Mouse (Mus musculus) neural tube, embryonic 14.5 days (tissue): ENCODE measurements around the gene Eef2. TPM values are rescaled to one million over a fixed set of nuclear protein-coding genes. Genes with fewer than 3 reads are reported as not detected.

Experiments
- ATAC-seq: fragments of 200-750 bp; cut with Nextera tagmentation; 2 replicates; pipeline ENCODE4 v1.8.0; 2017; ENCODE audit warnings: low read depth, mild to moderate bottlenecking, moderate TSS enrichment, moderate library complexity
- H3K27ac ChIP-seq: fragments of 300-500 bp; sonication (generic); 2 replicates; pipeline ENCODE4 v1.5.1; 2014; ENCODE audit warnings: low read depth, mild to moderate bottlenecking, control low read depth, low read length, moderate library complexity, mixed read lengths
- H3K27me3 ChIP-seq: fragments of 300-500 bp; sonication (generic); 2 replicates; pipeline ENCODE4 v1.6.1; 2014; ENCODE audit warnings: low read length; ENCODE audit not compliant: control insufficient read depth, insufficient read depth
- H3K36me3 ChIP-seq: fragments of 300-500 bp; sonication (generic); 2 replicates; pipeline ENCODE4 v1.6.1; 2014; ENCODE audit warnings: low read length, mixed read lengths; ENCODE audit not compliant: control insufficient read depth, insufficient read depth
- H3K4me1 ChIP-seq: fragments of 300-500 bp; sonication (generic); 2 replicates; pipeline ENCODE4 v1.6.1; 2014; ENCODE audit warnings: low read length; ENCODE audit not compliant: control insufficient read depth, insufficient read depth
- H3K4me2 ChIP-seq: fragments of 300-500 bp; sonication (generic); 2 replicates; pipeline ENCODE4 v1.6.1; 2014; ENCODE audit warnings: mild to moderate bottlenecking, low read depth, low read length, control low read depth
- H3K4me3 ChIP-seq: fragments of 300-500 bp; sonication (generic); 2 replicates; pipeline ENCODE4 v1.5.1; 2014; ENCODE audit warnings: low read depth, low read length, control low read depth, mixed read lengths
- H3K9ac ChIP-seq: fragments of 300-500 bp; sonication (generic); replicated peaks from 2 replicates; pipeline ENCODE4 v1.6.1; 2014; ENCODE audit warnings: low read depth, mild to moderate bottlenecking, control low read depth, low read length, mixed read lengths
- H3K9me3 ChIP-seq: fragments of 300-500 bp; sonication (generic); 2 replicates; pipeline ENCODE4 v1.6.1; 2016; ENCODE audit warnings: low read length; ENCODE audit not compliant: control insufficient read depth
- WGBS: fragments of 180-500 bp; shearing (Covaris S2); extraction: QIAGEN DNeasy Blood & Tissue Kit; methylation state at CpG from one replicate; pipeline ENCODE4 v1.1.7; 2014; 5-methylcytosine and 5-hydroxymethylcytosine counted together
- polyA plus RNA-seq: library from polyadenylated mRNA; unstranded; fragments of >200 nt; fragmentation: Nextera tagmentation; extraction: Ambion mirVana; gene quantifications from 2 replicates; pipeline ENCODE4 v1.2.1, GENCODE M21; 2014

The Eef2 gene
- polyA plus RNA-seq, 1 experiment from 2014 or later: 373 TPM

DNA sequence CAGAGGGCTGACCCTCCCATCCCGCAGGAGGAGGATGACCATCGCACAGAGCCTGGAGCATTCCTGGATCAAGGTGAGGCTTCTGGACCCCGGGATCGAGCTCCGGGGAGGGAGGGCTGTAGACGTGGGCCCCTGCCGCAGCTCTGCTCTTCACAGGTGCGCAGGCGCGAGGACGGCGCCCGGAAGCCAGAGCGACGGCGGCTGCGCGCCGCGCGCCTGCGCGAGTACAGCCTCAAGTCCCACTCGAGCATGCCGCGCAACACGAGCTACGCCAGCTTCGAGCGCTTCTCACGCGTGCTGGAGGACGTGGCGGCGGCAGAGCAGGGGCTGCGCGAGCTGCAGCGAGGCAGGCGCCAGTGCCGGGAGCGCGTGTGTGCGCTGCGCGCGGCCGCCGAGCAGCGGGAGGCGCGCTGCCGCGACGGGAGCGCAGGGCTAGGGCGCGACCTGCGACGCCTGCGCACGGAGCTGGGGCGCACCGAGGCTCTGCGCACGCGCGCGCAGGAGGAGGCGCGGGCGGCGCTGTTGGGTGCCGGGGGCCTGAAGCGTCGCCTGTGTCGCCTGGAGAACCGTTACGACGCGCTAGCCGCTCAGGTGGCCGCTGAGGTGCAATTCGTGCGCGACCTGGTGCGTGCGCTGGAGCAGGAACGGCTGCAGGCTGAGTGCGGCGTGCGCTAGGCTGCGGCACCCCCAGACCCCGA, 16.0 kb downstream of the Eef2 start:
- Histone ChIP-seq H3K27me3 (no peaks in the 10 kb centered on the region), H3K9me3 (no peaks in the 10 kb centered on the region), H3K27ac (peak overlapping the region; percentile 97), H3K9ac (peak overlapping the region; percentile 78), H3K36me3 (peaks cover 12% of the 10 kb centered on the region), H3K4me1 (peaks cover 5% of the 10 kb centered on the region), H3K4me3 (peak overlapping the region; percentile 56), H3K4me2 (peak overlapping the region; percentile 98)
- under 1% methylated on average over 92 of the region's 93 CpGs for WGBS
- peak; percentile 87 for ATAC-seq

GRCm38 (mm10) chr10:81192968-81193501, 16.6 kb downstream of the Eef2 start:
- ATAC-seq: no peak; the same call in none of the 2 replicates
- peak overlapping the region; percentile 78 for H3K9ac ChIP-seq
- peaks cover 10% of the 10 kb centered on the region for H3K36me3 ChIP-seq
- H3K4me3 ChIP-seq: peak overlapping the region; percentile 56
- H3K4me2 ChIP-seq: peak overlapping the region; percentile 98
- H3K4me1 ChIP-seq: peaks cover 5% of the 10 kb centered on the region
- no peaks in the 10 kb centered on the region for H3K9me3 ChIP-seq
- peak overlapping the region; percentile 97 for H3K27ac ChIP-seq
- H3K27me3 ChIP-seq: no peaks in the 10 kb centered on the region
- 5% methylated on average over 19 of the region's 19 CpGs for WGBS

GRCm38 (mm10) chr10:81193991-81194774, 17.8 kb downstream of the Eef2 start:
- Histone ChIP-seq H3K4me3 (no peak overlapping the region), H3K27ac (no peak overlapping the region), H3K36me3 (peaks cover 10% of the 10 kb centered on the region), H3K27me3 (no peaks in the 10 kb centered on the region), H3K9me3 (no peaks in the 10 kb centered on the region), H3K4me2 (no peak overlapping the region), H3K9ac (no peak overlapping the region), H3K4me1 (peaks cover 5% of the 10 kb centered on the region)
- 17% methylated on average over 37 of the region's 37 CpGs for WGBS
- no peak for ATAC-seq

DNA sequence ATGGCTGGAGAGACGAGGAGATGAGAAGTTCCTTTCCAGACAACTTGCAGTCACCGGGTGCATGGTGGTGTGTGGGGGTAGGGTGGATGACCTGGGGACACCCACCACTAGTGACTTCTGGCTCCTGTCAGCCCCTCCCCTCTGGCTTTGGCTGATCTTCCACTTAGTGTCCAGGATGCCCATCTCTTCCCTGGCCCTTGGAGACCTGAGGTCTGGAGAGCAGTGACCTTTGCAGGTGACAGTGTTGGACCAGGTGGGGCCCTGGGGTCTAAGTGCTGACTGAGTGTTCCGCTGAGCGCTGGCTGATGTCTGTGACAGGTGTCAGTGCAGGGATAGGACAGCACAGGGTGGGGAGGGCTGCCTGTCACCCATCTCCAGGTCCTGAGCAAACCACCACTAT, 18.9 kb downstream of the Eef2 start:
- H3K27me3 ChIP-seq: no peaks in the 10 kb centered on the region
- peaks cover 5% of the 10 kb centered on the region for H3K4me1 ChIP-seq
- no peak overlapping the region for H3K27ac ChIP-seq
- H3K9ac ChIP-seq: no peak overlapping the region
- H3K4me3 ChIP-seq: no peak overlapping the region
- H3K36me3 ChIP-seq: peaks cover 4% of the 10 kb centered on the region
- H3K9me3 ChIP-seq: no peaks in the 10 kb centered on the region
- 64% methylated on average over 4 of the region's 4 CpGs for WGBS
- no peak for ATAC-seq
- H3K4me2 ChIP-seq: no peak overlapping the region

GRCm38 (mm10) chr10:81196470-81197065, 20.1 kb downstream of the Eef2 start:
- ATAC-seq: no peak
- Histone ChIP-seq H3K36me3 (no peaks in the 10 kb centered on the region), H3K27me3 (no peaks in the 10 kb centered on the region), H3K4me2 (no peak overlapping the region), H3K27ac (no peak overlapping the region), H3K9ac (no peak overlapping the region), H3K9me3 (no peaks in the 10 kb centered on the region), H3K4me3 (no peak overlapping the region), H3K4me1 (peaks cover 5% of the 10 kb centered on the region)
- 70% methylated on average over 11 of the region's 11 CpGs for WGBS

- H3K4me3 ChIP-seq: no peak overlapping the region
- no peaks in the 10 kb centered on the region for H3K27me3 ChIP-seq
- peaks cover 5% of the 10 kb centered on the region for H3K4me1 ChIP-seq
- no peak overlapping the region for H3K4me2 ChIP-seq
- no peaks in the 10 kb centered on the region for H3K9me3 ChIP-seq
- H3K9ac ChIP-seq: no peak overlapping the region
- H3K27ac ChIP-seq: no peak overlapping the region
- 54% methylated on average over 6 of the region's 6 CpGs for WGBS
- ATAC-seq: no peak
- H3K36me3 ChIP-seq: no peaks in the 10 kb centered on the region
Observed at GRCm38 (mm10) chr10:81197305-81197704, 20.9 kb downstream of the Eef2 start.

DNA sequence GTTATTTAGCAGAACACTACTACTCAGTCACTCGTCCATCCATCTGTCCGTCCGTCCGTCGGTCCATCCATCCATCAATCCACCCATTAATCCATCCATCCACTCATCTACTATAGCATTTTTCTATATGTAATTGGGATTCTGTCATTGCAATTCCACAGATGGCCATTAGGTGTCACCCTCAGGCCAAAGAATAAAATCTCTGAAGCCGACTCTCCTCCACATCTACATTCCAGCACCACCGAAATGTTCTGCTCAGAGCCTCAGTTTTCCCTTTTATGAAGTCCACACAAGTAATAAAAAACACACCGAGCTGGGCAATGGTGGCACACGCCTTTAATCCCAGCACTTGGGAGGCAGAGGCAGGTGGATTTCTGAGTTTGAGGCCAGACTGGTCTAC, 21.8 kb downstream of the Eef2 start:
- H3K4me1 ChIP-seq: peaks cover under 1% of the 10 kb centered on the region
- H3K27ac ChIP-seq: no peak overlapping the region
- no peak overlapping the region for H3K9ac ChIP-seq
- H3K27me3 ChIP-seq: no peaks in the 10 kb centered on the region
- no peak overlapping the region for H3K4me2 ChIP-seq
- H3K9me3 ChIP-seq: no peaks in the 10 kb centered on the region
- WGBS: 1% methylated on average over 9 of the region's 9 CpGs
- ATAC-seq: no peak
- no peaks in the 10 kb centered on the region for H3K36me3 ChIP-seq
- no peak overlapping the region for H3K4me3 ChIP-seq

- Histone ChIP-seq H3K4me1 (no peaks in the 10 kb centered on the region), H3K4me2 (no peak overlapping the region), H3K27me3 (no peaks in the 10 kb centered on the region), H3K9ac (no peak overlapping the region), H3K4me3 (no peak overlapping the region), H3K9me3 (no peaks in the 10 kb centered on the region), H3K36me3 (no peaks in the 10 kb centered on the region), H3K27ac (no peak overlapping the region)
- 88% methylated on average over 6 of the region's 6 CpGs for WGBS
- no peak for ATAC-seq
Observed at GRCm38 (mm10) chr10:81198990-81199389, 22.6 kb downstream of the Eef2 start.

GRCm38 (mm10) chr10:81200141-81200540, 23.7 kb downstream of the Eef2 start:
- no peaks in the 10 kb centered on the region for H3K36me3 ChIP-seq
- no peaks in the 10 kb centered on the region for H3K9me3 ChIP-seq
- no peak for ATAC-seq
- no peak overlapping the region for H3K4me2 ChIP-seq
- 86% methylated on average over 13 of the region's 13 CpGs for WGBS
- H3K9ac ChIP-seq: no peak overlapping the region
- no peak overlapping the region for H3K27ac ChIP-seq
- H3K27me3 ChIP-seq: no peaks in the 10 kb centered on the region
- H3K4me3 ChIP-seq: no peak overlapping the region
- no peaks in the 10 kb centered on the region for H3K4me1 ChIP-seq
